Mouse (Mus musculus): ENCODE measurements around the gene Abca8b. TPM values are rescaled to one million over a fixed set of nuclear protein-coding genes. Genes with fewer than 3 reads are reported as not detected.

The Abca8b gene
- total RNA-seq, 1 experiment from 2014 or later, result not detected

GRCm38 (mm10) chr11:109893894-109894804 is 101.5 kb downstream of the Abca8b start:
- ATAC-seq (replicated peaks in 1 of 2; ENCODE audit: insufficient read depth in 1 of 2, low FRiP score in 2 of 2, low TSS enrichment in 1 of 2, low read depth in 1 of 2, poor library complexity in 2 of 2, severe bottlenecking in 2 of 2), result no peak

- no peak for ATAC-seq (replicated peaks in 1 of 2; ENCODE audit: insufficient read depth in 1 of 2, low FRiP score in 2 of 2, low TSS enrichment in 1 of 2, low read depth in 1 of 2, poor library complexity in 2 of 2, severe bottlenecking in 2 of 2)
Observed at GRCm38 (mm10) chr11:109891989-109892386, 103.7 kb downstream of the Abca8b start.

GRCm38 (mm10) chr11:109891371-109891988 is 104.2 kb downstream of the Abca8b start:
- ATAC-seq (replicated peaks in 1 of 2; ENCODE audit: insufficient read depth in 1 of 2, low FRiP score in 2 of 2, low TSS enrichment in 1 of 2, low read depth in 1 of 2, poor library complexity in 2 of 2, severe bottlenecking in 2 of 2), result no peak

- ATAC-seq (replicated peaks in 1 of 2; ENCODE audit: insufficient read depth in 1 of 2, low FRiP score in 2 of 2, low TSS enrichment in 1 of 2, low read depth in 1 of 2, poor library complexity in 2 of 2, severe bottlenecking in 2 of 2), result no peak
Observed at GRCm38 (mm10) chr11:109889595-109889994, 106.0 kb downstream of the Abca8b start.

GRCm38 (mm10) chr11:109886757-109887156 is 108.9 kb downstream of the Abca8b start:
- ATAC-seq (replicated peaks in 1 of 2; ENCODE audit: insufficient read depth in 1 of 2, low FRiP score in 2 of 2, low TSS enrichment in 1 of 2, low read depth in 1 of 2, poor library complexity in 2 of 2, severe bottlenecking in 2 of 2), result no peak

- no peak for ATAC-seq (replicated peaks in 1 of 2; ENCODE audit: insufficient read depth in 1 of 2, low FRiP score in 2 of 2, low TSS enrichment in 1 of 2, low read depth in 1 of 2, poor library complexity in 2 of 2, severe bottlenecking in 2 of 2)
Observed at GRCm38 (mm10) chr11:109885521-109885920, 110.1 kb downstream of the Abca8b start.

GRCm38 (mm10) chr11:109884801-109885200 is 110.8 kb downstream of the Abca8b start:
- ATAC-seq (replicated peaks in 1 of 2; ENCODE audit: insufficient read depth in 1 of 2, low FRiP score in 2 of 2, low TSS enrichment in 1 of 2, low read depth in 1 of 2, poor library complexity in 2 of 2, severe bottlenecking in 2 of 2), result no peak

- no peak for ATAC-seq (replicated peaks in 1 of 2; ENCODE audit: insufficient read depth in 1 of 2, low FRiP score in 2 of 2, low TSS enrichment in 1 of 2, low read depth in 1 of 2, poor library complexity in 2 of 2, severe bottlenecking in 2 of 2)
Observed at GRCm38 (mm10) chr11:109884126-109884525, 111.5 kb downstream of the Abca8b start.

Other genes with a start within 250 kb of the Abca8b start
- gene 1700012B07Rik, start 167.8 kb downstream of the Abca8b start, total RNA-seq (2017), result not detected in 2 replicates
- gene Abca8a, start 100.1 kb upstream of the Abca8b start, total RNA-seq (2017), result not detected in 2 replicates
- gene Abca9, start 172.4 kb upstream of the Abca8b start, total RNA-seq (2017), result 0.20 and 0.94 TPM in 2 replicates

Data from hematopoietic stem cell, adult 5-6 weeks (primary cell).